Mouse (Mus musculus) liver, adult 2 months (tissue): ENCODE results near the gene Agap1.

Source experiments
- CTCF ChIP-seq: fragments of 200-500 bp; IDR thresholded peaks from 2 replicates; pipeline ENCODE4 v1.5.1; 2011; ENCODE audit warnings: low read depth, low read length, control low read depth
- POLR2A ChIP-seq: fragments of 200-500 bp; IDR thresholded peaks from 2 replicates; pipeline ENCODE4 v1.6.1; 2011; ENCODE audit warnings: low read length, control low read depth; ENCODE audit not compliant: insufficient read depth; ENCODE audit errors: extremely low read depth

GRCm38 (mm10) chr1:89878496-89878895 is 423.9 kb downstream of the Agap1 start:
- no peak for TF ChIP-seq CTCF
- TF ChIP-seq POLR2A, result no peak
